Mouse (Mus musculus) MEL (cell line): ENCODE measurements at regions not wholly inside any gene's neighbourhood (a gene's known extent, or its start where the extent isn't known, plus 50 kb on each side); places are given as distances from the start of the nearest gene placed in this dataset.
"Not testable (repeated sequence)": the region's sequence is repeated elsewhere in the genome, so short reads cannot be mapped to it uniquely, and the experiment has no call there.

Experiments
- DNase-seq: peaks from one replicate; pipeline ENCODE4 v3.0.0; 2011; ENCODE audit warnings: low read depth, low spot score
- H3K27ac ChIP-seq: 2 replicates; pipeline ENCODE4 v1.5.1; 2012; ENCODE audit warnings: low read depth, mild to moderate bottlenecking, control low read depth, low read length, moderate library complexity; ENCODE audit not compliant: control insufficient read depth
- H3K27me3 ChIP-seq, 2 experiments: fragments of 150-350 bp in 1 of 2; sonication (generic) in 1 of 2; 2 replicates each; pipeline ENCODE4 v1.6.1; 2012; ENCODE audit warnings: low read length in 2 of 2, mild to moderate bottlenecking in 2 of 2, improper control_type of control experiment in 1 of 2, moderate library complexity in 1 of 2; ENCODE audit not compliant: insufficient read depth in 2 of 2, control insufficient read depth in 1 of 2
- H3K36me3 ChIP-seq, 2 experiments: 2 replicates each; pipeline ENCODE4 v1.6.1; 2012 to 2014; ENCODE audit warnings: low read length in 2 of 2, improper control_type of control experiment in 1 of 2, inconsistent platforms in 1 of 2, mild to moderate bottlenecking in 1 of 2; ENCODE audit not compliant: insufficient read depth in 2 of 2, control insufficient read depth in 1 of 2
- H3K4me1 ChIP-seq, 2 experiments: fragments of 150-350 bp in 1 of 2; sonication (generic) in 1 of 2; 2 replicates each; pipeline ENCODE4 v1.6.1; 2012; ENCODE audit warnings: low read length in 2 of 2, improper control_type of control experiment in 1 of 2, mild to moderate bottlenecking in 1 of 2; ENCODE audit not compliant: insufficient read depth in 2 of 2, control insufficient read depth in 1 of 2
- H3K4me3 ChIP-seq, 2 experiments: fragments of 150-350 bp in 1 of 2; sonication (generic) in 1 of 2; 2 replicates each; pipeline ENCODE4 v1.5.1; 2012; ENCODE audit warnings: low read depth in 2 of 2, low read length in 2 of 2, mild to moderate bottlenecking in 2 of 2, moderate library complexity in 2 of 2, control low read depth in 1 of 2, improper control_type of control experiment in 1 of 2; ENCODE audit not compliant: control insufficient read depth in 1 of 2, insufficient read depth in 1 of 2
- H3K79me2 ChIP-seq: 2 replicates; pipeline ENCODE4 v1.6.1; 2012; ENCODE audit warnings: mild to moderate bottlenecking, low read length, moderate library complexity; ENCODE audit not compliant: control insufficient read depth, poor library complexity, insufficient read depth
- H3K9ac ChIP-seq: 2 replicates; pipeline ENCODE4 v1.6.1; 2012; ENCODE audit warnings: low read depth, mild to moderate bottlenecking, control low read depth, low read length, moderate library complexity; ENCODE audit not compliant: control insufficient read depth, poor library complexity, severe bottlenecking
- H3K9me3 ChIP-seq: fragments of 150-350 bp; sonication (generic); replicated peaks from 2 replicates; pipeline ENCODE4 v1.6.1; 2012; ENCODE audit warnings: mild to moderate bottlenecking, low read length, improper control_type of control experiment, moderate library complexity; ENCODE audit not compliant: insufficient read depth
- BHLHE40 ChIP-seq: IDR thresholded peaks from 2 replicates; pipeline ENCODE4 v1.6.1; 2012; ENCODE audit warnings: low read depth, mild to moderate bottlenecking, inconsistent platforms, low read length, improper control_type of control experiment, borderline replicate concordance
- CHD2 ChIP-seq: IDR thresholded peaks from 2 replicates; pipeline ENCODE4 v1.6.1; 2011; ENCODE audit warnings: low read length, improper control_type of control experiment
- CTCF ChIP-seq, 3 experiments: IDR thresholded peaks in 2 of 3; conservative IDR thresholded peaks in 1 of 3; 2 replicates each; pipeline ENCODE4 v1.5.1; 2011 to 2012; ENCODE audit warnings: low read length in 3 of 3, low read depth in 2 of 3, mild to moderate bottlenecking in 2 of 3, improper control_type of control experiment in 1 of 3, inconsistent platforms in 1 of 3, mixed read lengths in 1 of 3, moderate library complexity in 1 of 3; ENCODE audit not compliant: control insufficient read depth in 1 of 3, insufficient read depth in 1 of 3, poor library complexity in 1 of 3, severe bottlenecking in 1 of 3
- ELF1 ChIP-seq: IDR thresholded peaks from 2 replicates; pipeline ENCODE4 v1.6.1; 2014; ENCODE audit warnings: low read depth, mild to moderate bottlenecking, inconsistent platforms, low read length, improper control_type of control experiment, moderate library complexity
- ETS1 ChIP-seq: IDR thresholded peaks from 2 replicates; pipeline ENCODE4 v1.6.1; 2012; ENCODE audit warnings: low read depth, mild to moderate bottlenecking, inconsistent platforms, low read length, improper control_type of control experiment, moderate library complexity
- GABPA ChIP-seq: IDR thresholded peaks from 2 replicates; pipeline ENCODE4 v1.6.1; 2012; ENCODE audit warnings: low read depth, mild to moderate bottlenecking, inconsistent platforms, low read length, improper control_type of control experiment, moderate library complexity
- GATA1 ChIP-seq: IDR thresholded peaks from 2 replicates; pipeline ENCODE4 v1.6.1; 2011; ENCODE audit warnings: low read depth, low read length, improper control_type of control experiment
- HCFC1 ChIP-seq: IDR thresholded peaks from 2 replicates; pipeline ENCODE4 v1.6.1; 2012; ENCODE audit warnings: low read depth, mild to moderate bottlenecking, inconsistent platforms, low read length, improper control_type of control experiment, moderate library complexity
- JUND ChIP-seq: IDR thresholded peaks from 2 replicates; pipeline ENCODE4 v1.6.1; 2011; ENCODE audit warnings: low read depth, mild to moderate bottlenecking, improper control_type of control experiment, low read length
- MAX ChIP-seq: IDR thresholded peaks from 2 replicates; pipeline ENCODE4 v1.6.1; 2011; ENCODE audit warnings: low read length, improper control_type of control experiment
- MAZ ChIP-seq: IDR thresholded peaks from 2 replicates; pipeline ENCODE4 v1.6.1; 2012; ENCODE audit warnings: low read depth, mild to moderate bottlenecking, inconsistent platforms, low read length, improper control_type of control experiment
- MYB ChIP-seq: IDR thresholded peaks from 2 replicates; pipeline ENCODE4 v1.6.1; 2011; ENCODE audit warnings: mild to moderate bottlenecking, low read depth, low read length, improper control_type of control experiment
- NELFE ChIP-seq: IDR thresholded peaks from 2 replicates; pipeline ENCODE4 v1.6.1; 2011; ENCODE audit warnings: low read depth, low read length, improper control_type of control experiment
- POLR2AphosphoS2 ChIP-seq: IDR thresholded peaks from 2 replicates; pipeline ENCODE4 v1.6.1; 2011; ENCODE audit warnings: low read length, improper control_type of control experiment
- POLR2AphosphoS5 ChIP-seq: IDR thresholded peaks from 2 replicates; pipeline ENCODE4 v1.6.1; 2012; ENCODE audit warnings: low read depth, borderline replicate concordance, mild to moderate bottlenecking, inconsistent platforms, low read length, moderate library complexity, mixed read lengths
- RAD21 ChIP-seq: IDR thresholded peaks from 2 replicates; pipeline ENCODE4 v1.6.1; 2011; ENCODE audit warnings: mild to moderate bottlenecking, low read depth, low read length, improper control_type of control experiment
- TBP ChIP-seq: IDR thresholded peaks from 2 replicates; pipeline ENCODE4 v1.8.0; 2011; ENCODE audit warnings: low read depth, low read length, improper control_type of control experiment
- ZKSCAN1 ChIP-seq: IDR thresholded peaks from 2 replicates; pipeline ENCODE4 v1.6.1; 2012; ENCODE audit warnings: low read depth, mild to moderate bottlenecking, inconsistent platforms, low read length, improper control_type of control experiment, moderate library complexity
- ZMIZ1 ChIP-seq: IDR thresholded peaks from 2 replicates; pipeline ENCODE4 v1.6.1; 2012; ENCODE audit warnings: low read depth, mild to moderate bottlenecking, inconsistent platforms, low read length, improper control_type of control experiment, moderate library complexity

DNA sequence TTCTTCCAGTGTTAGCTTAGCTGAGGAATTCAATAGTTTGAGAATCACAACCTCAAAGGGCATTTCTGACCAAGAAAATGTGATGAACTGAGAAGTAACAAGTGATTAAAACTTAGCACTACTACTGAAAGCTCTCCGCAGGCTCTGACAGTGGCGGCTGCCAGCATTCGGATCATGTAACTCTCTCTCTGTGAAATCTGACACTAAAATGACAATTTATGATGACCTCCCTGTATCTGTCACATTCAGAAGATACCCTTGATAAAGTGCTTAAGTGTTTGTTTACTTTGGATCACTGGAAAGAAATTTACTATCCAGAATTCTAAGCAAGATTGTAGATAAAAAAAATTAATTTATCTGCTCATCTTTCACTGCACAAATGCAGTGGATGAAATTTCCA, 230.3 kb upstream of the Pld5 start:
- TF ChIP-seq POLR2AphosphoS5, result no peak
- TF ChIP-seq RAD21, result no peak
- no peak for TF ChIP-seq BHLHE40
- no peak for TF ChIP-seq POLR2AphosphoS2
- TF ChIP-seq HCFC1, result no peak
- TF ChIP-seq MYB, result no peak
- TF ChIP-seq JUND, result no peak
- TF ChIP-seq NELFE, result no peak
- TF ChIP-seq ELF1, result no peak
- no peak for TF ChIP-seq MAZ
- TF ChIP-seq TBP, result no peak
- no peak for TF ChIP-seq ETS1
- no peak for TF ChIP-seq MAX
- TF ChIP-seq GATA1, result no peak
- TF ChIP-seq CHD2, result no peak
- TF ChIP-seq GABPA, result no peak
- TF ChIP-seq ZKSCAN1, result no peak
- TF ChIP-seq ZMIZ1, result no peak
- TF ChIP-seq CTCF (IDR thresholded peaks at IDR 0.05 in 2 of 3, conservative IDR thresholded peaks at IDR 0.05 in 1 of 3; ENCODE audit: control insufficient read depth in 1 of 3, insufficient read depth in 1 of 3, low read depth in 2 of 3, low read length in 3 of 3, poor library complexity in 1 of 3, severe bottlenecking in 1 of 3), result no peak
- no peak overlapping the region for H3K9ac ChIP-seq
- no peaks in the 10 kb centered on the region for H3K36me3 ChIP-seq
- H3K4me3 ChIP-seq, result no peak overlapping the region
- H3K4me1 ChIP-seq, result no peaks in the 10 kb centered on the region
- DNase-seq, result no peak
- no peaks in the 10 kb centered on the region for H3K79me2 ChIP-seq
- H3K27ac ChIP-seq, result no peak overlapping the region
- H3K27me3 ChIP-seq, result no peaks in the 10 kb centered on the region
- H3K9me3 ChIP-seq, result no peaks in the 10 kb centered on the region

DNA sequence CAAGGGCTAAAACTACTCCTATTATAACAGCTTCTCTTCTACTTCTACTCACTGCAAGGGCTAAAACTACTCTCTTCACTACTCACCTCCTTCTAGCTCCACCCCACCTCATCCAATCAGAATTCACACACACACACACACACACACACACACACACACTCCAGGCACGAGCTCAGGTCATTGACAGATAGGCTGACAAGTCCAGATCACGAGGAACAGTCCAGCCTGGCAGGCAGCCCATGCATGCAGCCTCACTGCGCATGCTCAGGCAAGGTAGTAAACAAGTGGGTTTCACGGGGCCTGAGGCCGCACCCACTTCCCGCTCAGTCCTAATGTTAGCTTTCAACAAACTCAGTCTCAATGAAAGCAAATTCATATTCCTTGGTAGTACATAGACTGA, 229.6 kb upstream of the Pld5 start:
- not testable (repeated sequence) for H3K36me3 ChIP-seq, H3K27ac ChIP-seq, H3K27me3 ChIP-seq, H3K4me3 ChIP-seq, H3K79me2 ChIP-seq, DNase-seq, H3K9me3 ChIP-seq, H3K4me1 ChIP-seq, H3K9ac ChIP-seq
